Mouse (Mus musculus) forebrain, postnatal 0 days (tissue): ENCODE data around the gene Catip. TPM values are rescaled to one million over a fixed set of nuclear protein-coding genes. Genes with fewer than 3 reads are reported as not detected.
"Not testable (repeated sequence)": the region's sequence is repeated elsewhere in the genome, so short reads cannot be mapped to it uniquely, and the experiment has no call there.

Experiments used
- ATAC-seq: fragments of 200-750 bp; cut with Nextera tagmentation; 2 replicates; pipeline ENCODE4 v1.8.0; 2017; ENCODE audit warnings: mild to moderate bottlenecking, moderate library complexity
- DNase-seq: peaks from one replicate; pipeline ENCODE4 v3.0.0-alpha.2; 2015
- H3K27ac ChIP-seq: fragments of 300-500 bp; sonication (generic); 2 replicates; pipeline ENCODE4 v1.5.1; 2014; ENCODE audit warnings: low read depth, mild to moderate bottlenecking, antibody characterized with exemption, low read length, moderate library complexity, mixed read lengths
- H3K27me3 ChIP-seq: fragments of 300-500 bp; sonication (generic); 2 replicates; pipeline ENCODE4 v1.6.1; 2014; ENCODE audit warnings: mild to moderate bottlenecking, low read length, mixed read lengths; ENCODE audit not compliant: insufficient read depth
- H3K36me3 ChIP-seq: fragments of 300-500 bp; sonication (generic); 2 replicates; pipeline ENCODE4 v1.6.1; 2014; ENCODE audit warnings: mild to moderate bottlenecking, moderate library complexity; ENCODE audit not compliant: insufficient read depth
- H3K4me1 ChIP-seq: fragments of 300-500 bp; sonication (generic); 2 replicates; pipeline ENCODE4 v1.6.1; 2014; ENCODE audit warnings: antibody characterized with exemption; ENCODE audit not compliant: insufficient read depth
- H3K4me2 ChIP-seq: fragments of 300-500 bp; sonication (generic); 2 replicates; pipeline ENCODE4 v1.6.1; 2014; ENCODE audit warnings: low read depth, mild to moderate bottlenecking, moderate library complexity
- H3K4me3 ChIP-seq: fragments of 300-500 bp; sonication (generic); 2 replicates; pipeline ENCODE4 v1.5.1; 2014; ENCODE audit warnings: low read depth, low read length, mixed read lengths
- H3K9ac ChIP-seq: fragments of 300-500 bp; sonication (generic); 2 replicates; pipeline ENCODE4 v1.6.1; 2014; ENCODE audit warnings: mild to moderate bottlenecking
- H3K9me3 ChIP-seq: fragments of 300-500 bp; sonication (generic); 2 replicates; pipeline ENCODE4 v1.6.1; 2016; ENCODE audit warnings: low read length
- CTCF ChIP-seq: sonication (generic); IDR thresholded peaks from 2 replicates; pipeline ENCODE4 v1.5.1; 2016; ENCODE audit warnings: antibody characterized with exemption, control low read depth, low read depth
- WGBS: fragments of 180-500 bp; shearing (Covaris S2); extraction: QIAGEN DNeasy Blood & Tissue Kit; methylation state at CpG from one replicate; pipeline ENCODE4 v1.1.7; 2014; 5-methylcytosine and 5-hydroxymethylcytosine counted together
- polyA plus RNA-seq: library from polyadenylated mRNA; unstranded; fragments of >200 nt; fragmentation: Nextera tagmentation; extraction: Ambion mirVana; gene quantifications from 2 replicates; pipeline ENCODE4 v1.2.1, GENCODE M21; 2015
- total RNA-seq: library from RNA; depleted of rRNA; stranded (reverse); fragments of >200 nt; gene quantifications from 2 replicates; pipeline ENCODE4 v1.2.3, GENCODE M21; 2014

Catip gene
- total and polyA plus RNA-seq, 2 experiments from 2014 or later = 1.6 to 2.1 TPM

GRCm38 (mm10) chr1:74391844-74392441, 30.0 kb downstream of the Catip start:
- 3% methylated on average over 60 of the region's 63 CpGs for WGBS

GRCm38 (mm10) chr1:74392446-74392994, 30.6 kb downstream of the Catip start:
- Histone ChIP-seq H3K4me3 (peak overlapping the region; percentile 89), H3K27me3 (0 out of 2 replicates have a peak, but pooled peaks cover 6% of the 10 kb centered on the region), H3K9me3 (no peaks in the 10 kb centered on the region), H3K4me1 (0 out of 2 replicates have a peak, but pooled peaks cover 5% of the 10 kb centered on the region), H3K4me2 (peak overlapping the region; percentile 88), H3K36me3 (no peaks in the 10 kb centered on the region), H3K27ac (no peak overlapping the region), H3K9ac (peak overlapping the region; percentile 64)
- DNase-seq (no peak), ATAC-seq (no peak; the same call in 1 of the 2 replicates)
- 0 out of 2 replicates have a peak, but pooled peaks have one; percentile 2 for TF ChIP-seq CTCF
- WGBS = 3% methylated on average over 16 of the region's 16 CpGs

More at GRCm38 (mm10) chr1:74391844-74392441, 30.0 kb downstream of the Catip start:
- Histone ChIP-seq H3K9ac (peak overlapping the region; percentile 64), H3K36me3 (no peaks in the 10 kb centered on the region), H3K9me3 (no peaks in the 10 kb centered on the region), H3K4me3 (peak overlapping the region; percentile 89), H3K27ac (peak overlapping the region; percentile 83), H3K4me1 (0 out of 2 replicates have a peak, but pooled peaks cover 5% of the 10 kb centered on the region), H3K27me3 (0 out of 2 replicates have a peak, but pooled peaks cover 6% of the 10 kb centered on the region), H3K4me2 (peak overlapping the region; percentile 88)
- TF ChIP-seq CTCF = no peak
- ATAC-seq (peak; percentile 34), DNase-seq (peak; percentile 14)

- H3K4me2 ChIP-seq = peak overlapping the region; percentile 88
- H3K9ac ChIP-seq = no peak overlapping the region
- no peak overlapping the region for H3K27ac ChIP-seq
- no peaks in the 10 kb centered on the region for H3K36me3 ChIP-seq
- no peak overlapping the region for H3K4me3 ChIP-seq
- DNase-seq (no peak), ATAC-seq (no peak)
- 0 out of 2 replicates have a peak, but pooled peaks cover 6% of the 10 kb centered on the region for H3K27me3 ChIP-seq
- H3K9me3 ChIP-seq = no peaks in the 10 kb centered on the region
- TF ChIP-seq CTCF = no peak
- 27% methylated on average over 7 of the region's 7 CpGs for WGBS
- H3K4me1 ChIP-seq = 0 out of 2 replicates have a peak, but pooled peaks cover 5% of the 10 kb centered on the region
Observed at GRCm38 (mm10) chr1:74393010-74393409, 31.1 kb downstream of the Catip start.

- Histone ChIP-seq H3K4me2 (no peak overlapping the region), H3K9ac (no peak overlapping the region), H3K4me1 (0 out of 2 replicates have a peak, but pooled peaks cover 5% of the 10 kb centered on the region), H3K36me3 (no peaks in the 10 kb centered on the region), H3K27me3 (0 out of 2 replicates have a peak, but pooled peaks cover 6% of the 10 kb centered on the region), H3K4me3 (no peak overlapping the region), H3K27ac (no peak overlapping the region), H3K9me3 (no peaks in the 10 kb centered on the region)
- ATAC-seq (no peak), DNase-seq (no peak)
- WGBS = 85% methylated on average over 9 of the region's 9 CpGs
- no peak for TF ChIP-seq CTCF
Observed at GRCm38 (mm10) chr1:74393697-74394096, 31.8 kb downstream of the Catip start.

- H3K4me2 ChIP-seq = no peak overlapping the region
- no peak overlapping the region for H3K27ac ChIP-seq
- WGBS = 91% methylated on average over 9 of the region's 9 CpGs
- DNase-seq (no peak), ATAC-seq (no peak)
- no peaks in the 10 kb centered on the region for H3K9me3 ChIP-seq
- H3K9ac ChIP-seq = no peak overlapping the region
- H3K4me3 ChIP-seq = no peak overlapping the region
- no peak for TF ChIP-seq CTCF
- H3K27me3 ChIP-seq = 0 out of 2 replicates have a peak, but pooled peaks cover 6% of the 10 kb centered on the region
- H3K36me3 ChIP-seq = no peaks in the 10 kb centered on the region
- H3K4me1 ChIP-seq = 0 out of 2 replicates have a peak, but pooled peaks cover 5% of the 10 kb centered on the region
Observed at GRCm38 (mm10) chr1:74394311-74394710, 32.4 kb downstream of the Catip start.

- TF ChIP-seq CTCF = no peak
- WGBS = 92% methylated on average over 15 of the region's 15 CpGs
- 0 out of 2 replicates have a peak, but pooled peaks cover 5% of the 10 kb centered on the region for H3K4me1 ChIP-seq
- H3K4me3 ChIP-seq = no peak overlapping the region
- no peaks in the 10 kb centered on the region for H3K9me3 ChIP-seq
- H3K4me2 ChIP-seq = no peak overlapping the region
- ATAC-seq (no peak), DNase-seq (no peak)
- H3K27ac ChIP-seq = no peak overlapping the region
- H3K36me3 ChIP-seq = no peaks in the 10 kb centered on the region
- no peak overlapping the region for H3K9ac ChIP-seq
- 0 out of 2 replicates have a peak, but pooled peaks cover 6% of the 10 kb centered on the region for H3K27me3 ChIP-seq
Observed at GRCm38 (mm10) chr1:74394858-74395257, 33.0 kb downstream of the Catip start.

- Histone ChIP-seq H3K4me2 (no peak overlapping the region), H3K9me3 (no peaks in the 10 kb centered on the region), H3K9ac (no peak overlapping the region), H3K36me3 (no peaks in the 10 kb centered on the region), H3K4me3 (no peak overlapping the region), H3K27me3 (0 out of 2 replicates have a peak, but pooled peaks cover 5% of the 10 kb centered on the region), H3K27ac (no peak overlapping the region), H3K4me1 (0 out of 2 replicates have a peak, but pooled peaks cover 5% of the 10 kb centered on the region)
- TF ChIP-seq CTCF = no peak
- DNase-seq (no peak), ATAC-seq (no peak)
- WGBS = 91% methylated on average over 13 of the region's 13 CpGs
Observed at GRCm38 (mm10) chr1:74395290-74395689, 33.4 kb downstream of the Catip start.

DNA sequence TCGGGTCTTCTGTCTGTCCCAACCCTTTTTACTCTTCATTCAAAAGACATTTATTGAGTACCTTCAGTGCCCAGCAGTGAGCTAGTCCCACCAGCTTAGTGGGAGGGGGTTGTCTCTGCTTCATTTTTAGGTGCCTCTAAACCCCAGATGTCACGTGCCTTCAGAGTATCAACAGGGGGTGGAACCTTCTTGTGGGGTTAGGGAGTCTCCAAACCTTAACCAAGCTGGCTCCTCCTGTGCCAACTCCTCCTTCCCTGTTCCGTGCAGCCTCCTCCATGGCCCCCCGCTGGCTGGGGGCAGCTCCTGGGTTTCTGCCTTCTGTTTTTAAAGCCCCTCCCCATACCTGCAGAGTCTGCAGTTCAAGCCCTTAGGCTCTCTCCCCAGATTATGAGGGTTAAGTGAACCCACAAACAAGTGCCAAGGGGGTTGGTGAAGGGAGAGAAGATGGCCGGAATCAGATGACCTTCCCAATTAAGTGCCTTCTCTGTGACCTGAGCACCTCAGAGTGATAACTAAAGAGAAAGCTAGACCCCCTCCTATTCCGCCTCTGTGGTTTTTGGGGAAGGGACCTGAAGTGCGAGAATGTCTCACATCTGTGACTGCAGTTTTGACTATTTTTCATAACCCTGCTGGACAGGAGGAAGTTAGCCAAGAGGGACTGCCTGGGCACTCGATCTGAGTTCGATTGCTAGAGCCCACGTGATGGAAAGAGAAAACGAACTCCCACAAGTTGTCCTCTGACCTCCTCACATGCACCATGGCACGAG, 34.7 kb downstream of the Catip start:
- not testable (repeated sequence) for H3K27me3 ChIP-seq, ATAC-seq, H3K9me3 ChIP-seq, DNase-seq, H3K36me3 ChIP-seq, H3K4me1 ChIP-seq, H3K27ac ChIP-seq
- Histone ChIP-seq H3K9ac (peak overlapping the region; percentile 65), H3K4me3 (peak overlapping the region; percentile 54), H3K4me2 (peak overlapping the region; percentile 92)
- 10% methylated on average over 11 of the region's 12 CpGs for WGBS
